8 mouse cellular contexts compared by ENCODE assay signal in the genomic region with DNA sequence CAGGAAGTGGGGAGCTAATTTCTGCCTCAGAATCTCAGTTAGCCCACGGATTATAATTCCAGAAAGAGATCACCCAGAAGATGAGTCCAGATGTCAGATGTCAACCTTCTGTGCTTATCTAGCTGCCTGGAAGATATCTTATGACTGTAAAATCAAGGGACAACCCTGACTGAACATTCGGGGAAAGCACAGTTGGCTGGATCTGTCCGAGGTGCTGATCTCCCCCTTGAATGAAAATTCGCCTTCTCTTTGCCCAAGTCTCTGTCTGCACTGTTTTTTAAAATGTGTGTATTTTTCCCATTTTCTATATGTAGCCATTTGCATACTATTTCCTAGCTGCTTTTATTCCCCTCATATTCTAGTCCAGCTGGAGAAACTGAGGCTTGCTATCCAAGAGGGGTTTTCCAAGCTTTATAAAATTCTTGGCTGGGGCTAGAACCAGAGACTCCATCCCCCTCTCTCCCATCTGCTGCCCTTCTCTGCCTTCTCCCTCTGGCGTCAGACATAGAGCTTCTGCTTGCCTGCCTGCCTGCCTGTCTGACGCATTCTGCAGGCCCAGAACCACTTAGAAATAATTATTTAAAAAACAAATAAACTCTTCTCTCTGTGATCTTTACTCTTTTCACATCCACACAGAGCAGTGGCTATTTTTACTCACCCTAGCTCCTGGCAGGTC.
DNase-seq lines count a peak whose midpoint lies in the region.

No protein-coding gene starts in this region.

- peak; percentile 40 for DNase-seq in adrenal gland, postnatal 14 days
- no peak for DNase-seq in adrenal gland, postnatal 25 days
- peak; percentile 42 to 47 for DNase-seq in left cerebral cortex, adult 18-20 months (ENCODE audit: low spot score in 2 of 2)
- DNase-seq in left cerebral cortex, adult 11 months (ENCODE audit: low spot score) = no peak
- DNase-seq in embryo, embryonic 11 days = peak; percentile 64
- peak; percentile 43 to 78 for DNase-seq in left cerebral cortex, postnatal 25 days (ENCODE audit: low spot score in 2 of 2)
- DNase-seq in ovary, adult 18-20 months (ENCODE audit: low spot score) = no peak
- no peak for DNase-seq in yolk sac, embryonic 10.5 days (ENCODE audit: low spot score)

- intact Hi-C loops in left cerebral cortex, postnatal 25 days (cut with DNase I) = no loop called here

Comparison
In these comparisons a context has a peak if more than half of its experiments do, and no peak if none do; other contexts are left out.
1. DNase-seq: peak in adrenal gland, postnatal 14 days (single experiment), left cerebral cortex, adult 18-20 months (2 of 2), embryo, embryonic 11 days (single experiment) and left cerebral cortex, postnatal 25 days (2 of 2); none in adrenal gland, postnatal 25 days (single experiment), left cerebral cortex, adult 11 months (single experiment), ovary, adult 18-20 months (single experiment) and yolk sac, embryonic 10.5 days (single experiment).